Comparison of ENCODE assay signal across 32 mouse cellular contexts in genomic region chr10:128280943-128281342, GRCm38 (mm10). TPM values are rescaled to one million over a fixed set of nuclear protein-coding genes. Genes with fewer than 3 reads are reported as not detected.
DNase-seq lines count a peak whose midpoint lies in the region; ATAC-seq and TF ChIP-seq lines count a peak whose summit lies in the region.
"Had no signal": no experiment of that assay in that cellular context is flagged by ENCODE, and none has a peak within 500 bp of the region (broad histone marks: within the 10 kb centered on the region; RNA-seq: fewer than 3 reads in every experiment).

No protein-coding gene starts in this region.

- DNase-seq in kidney, adult 18-20 months, result peak; percentile 23
- no peak for DNase-seq in kidney, postnatal 10 days
- DNase-seq in kidney, postnatal 25 days, result peak; percentile 15 to 78
- no peak for DNase-seq in lung, adult 2 months
- no peak for DNase-seq in spleen, adult 12 weeks (ENCODE audit: low spot score)
- no peak for DNase-seq in left cerebral cortex, adult 11 months (ENCODE audit: low spot score)
- DNase-seq: adrenal gland, postnatal 14 days; cerebellum, adult 11 months; cerebellum, postnatal 10 days; gastrocnemius, postnatal 25 days; heart, adult 2 months; heart, postnatal 4 days; retina, postnatal 1 day; right cerebral cortex, postnatal 14 days; spleen, adult 18-20 months; thymus, adult 18-20 months; thymus, postnatal 25 days had no signal

- H3K4me1 ChIP-seq in intestine, postnatal 0 days (replicated peaks; ENCODE audit: control insufficient read depth, insufficient read depth, low read length), result no peaks in the 10 kb centered on the region
- no peaks in the 10 kb centered on the region for H3K4me1 ChIP-seq in lung, adult 2 months (ENCODE audit: control insufficient read depth, insufficient read depth, low read length)
- H3K4me1 ChIP-seq: heart, embryonic 12.5 days; hindbrain, embryonic 13.5 days; limb, embryonic 12.5 days; lung, embryonic 15.5 days; midbrain, embryonic 10.5 days; midbrain, embryonic 15.5 days; neural tube, embryonic 15.5 days had no signal

- ATAC-seq in intestine, postnatal 0 days, result peak; percentile 94
- ATAC-seq: CD4-positive, CD25-positive, alpha-beta regulatory T cell, adult 4 months; forebrain, embryonic 14.5 days; midbrain, embryonic 15.5 days had no signal

- H3K9ac ChIP-seq in intestine, postnatal 0 days (ENCODE audit: low read depth, low read length), result no peak overlapping the region; the same call in 1 of the 2 replicates
- H3K9ac ChIP-seq: heart, embryonic 12.5 days; hindbrain, embryonic 13.5 days; limb, embryonic 12.5 days; liver, embryonic 15.5 days; lung, embryonic 15.5 days; midbrain, embryonic 15.5 days; neural tube, embryonic 15.5 days had no signal

- H3K9me3 ChIP-seq in intestine, postnatal 0 days (ENCODE audit: control insufficient read depth), result no peaks in the 10 kb centered on the region
- H3K9me3 ChIP-seq: heart, embryonic 12.5 days; hindbrain, embryonic 13.5 days; limb, embryonic 12.5 days; liver, embryonic 15.5 days; lung, embryonic 15.5 days; midbrain, embryonic 10.5 days; midbrain, embryonic 15.5 days; neural tube, embryonic 15.5 days had no signal

- no peak for TF ChIP-seq CTCF in intestine, postnatal 0 days (IDR thresholded peaks at IDR 0.05; ENCODE audit: low read depth)
- no peak for TF ChIP-seq CTCF in lung, adult 2 months (IDR thresholded peaks at IDR 0.05; ENCODE audit: insufficient read depth, low read length)

- peak overlapping the region; percentile 38; the same call in 1 of the 2 replicates for H3K4me2 ChIP-seq in intestine, postnatal 0 days (replicated peaks; ENCODE audit: low read depth)
- H3K4me2 ChIP-seq: heart, embryonic 12.5 days; hindbrain, embryonic 13.5 days; limb, embryonic 12.5 days; liver, embryonic 15.5 days; lung, embryonic 15.5 days; midbrain, embryonic 15.5 days; neural tube, embryonic 15.5 days had no signal

- H3K27me3 ChIP-seq in intestine, postnatal 0 days (replicated peaks; ENCODE audit: control insufficient read depth, insufficient read depth, low read length), result no peaks in the 10 kb centered on the region
- H3K27me3 ChIP-seq: heart, embryonic 12.5 days; hindbrain, embryonic 13.5 days; limb, embryonic 12.5 days; liver, embryonic 15.5 days; lung, embryonic 15.5 days; midbrain, embryonic 15.5 days; neural tube, embryonic 15.5 days had no signal

- WGBS in intestine, postnatal 0 days, result 49% methylated on average over 6 of the region's 6 CpGs
- 82% methylated on average over 6 of the region's 6 CpGs for WGBS in lung, adult 2 months

- no peak overlapping the region for H3K4me3 ChIP-seq in intestine, postnatal 0 days (ENCODE audit: low read depth, low read length)
- no peak overlapping the region for H3K4me3 ChIP-seq in lung, adult 2 months (replicated peaks; ENCODE audit: extremely low read depth, low read depth, low read length)
- H3K4me3 ChIP-seq: heart, adult 2 months; heart, embryonic 12.5 days; hindbrain, embryonic 13.5 days; limb, embryonic 12.5 days; liver, embryonic 15.5 days; lung, embryonic 15.5 days; midbrain, embryonic 10.5 days; midbrain, embryonic 15.5 days; neural tube, embryonic 15.5 days had no signal

- no peak for TF ChIP-seq POLR2A in lung, adult 2 months (IDR thresholded peaks at IDR 0.05; ENCODE audit: borderline replicate concordance, extremely low read depth, low read depth, low read length)

- peak overlapping the region; percentile 83 for H3K27ac ChIP-seq in intestine, postnatal 0 days (ENCODE audit: low read depth, low read length)
- H3K27ac ChIP-seq: heart, adult 2 months; hindbrain, embryonic 13.5 days; limb, embryonic 12.5 days; liver, embryonic 15.5 days; lung, embryonic 15.5 days; midbrain, embryonic 10.5 days; midbrain, embryonic 15.5 days; neural tube, embryonic 15.5 days had no signal

- H3K36me3 ChIP-seq in intestine, postnatal 0 days (ENCODE audit: control insufficient read depth, insufficient read depth), result peaks cover 88% of the 10 kb centered on the region

RNA-seq across cellular contexts. Expression of gene Stat2, which starts 10.6 kb away (rescaled TPM):
- polyA plus RNA-seq in intestine, postnatal 0 days (2015; fragmentation: Nextera tagmentation; extraction: Ambion mirVana), result 23.2 and 26.7 TPM in 2 replicates
- 30.8 and 34.4 TPM in 2 replicates for polyA plus RNA-seq in lung, adult 2 months (2012; rRNA removed)

RNA-seq across cellular contexts. Expression of gene Apof, which starts 12.5 kb away (rescaled TPM):
- polyA plus RNA-seq in intestine, postnatal 0 days (2015; fragmentation: Nextera tagmentation; extraction: Ambion mirVana), result 0.12 TPM in 2 replicates
- 0.32 and 0.75 TPM in 2 replicates for polyA plus RNA-seq in lung, adult 2 months (2012; rRNA removed)
- polyA plus RNA-seq: CD4-positive, CD25-positive, alpha-beta regulatory T cell, adult 4 months; embryonic facial prominence, embryonic 11.5 days; forebrain, embryonic 14.5 days; heart, adult 2 months; heart, postnatal 0 days; hindbrain, embryonic 13.5 days; limb, embryonic 12.5 days; midbrain, embryonic 10.5 days; midbrain, embryonic 15.5 days; neural tube, embryonic 15.5 days had no signal

RNA-seq across cellular contexts. Expression of gene Il23a, which starts 17.6 kb away (rescaled TPM):
- 0.22 and 0.46 TPM in 2 replicates for polyA plus RNA-seq in intestine, postnatal 0 days (2015; fragmentation: Nextera tagmentation; extraction: Ambion mirVana)
- polyA plus RNA-seq in lung, adult 2 months (2012; rRNA removed), result 0.08 TPM in 1 of 2 replicates, not detected in the other
- polyA plus RNA-seq: CD4-positive, CD25-positive, alpha-beta regulatory T cell, adult 4 months; embryonic facial prominence, embryonic 11.5 days; forebrain, embryonic 14.5 days; heart, adult 2 months; liver, adult 2 months; liver, embryonic 15.5 days; midbrain, embryonic 10.5 days; midbrain, embryonic 15.5 days had no signal

RNA-seq across cellular contexts. Expression of gene Pan2, which starts 22.2 kb away (rescaled TPM):
- polyA plus RNA-seq in intestine, postnatal 0 days (2015; fragmentation: Nextera tagmentation; extraction: Ambion mirVana), result 11.5 and 14.0 TPM in 2 replicates
- polyA plus RNA-seq in lung, adult 2 months (2012; rRNA removed), result 22.8 and 30.7 TPM in 2 replicates

RNA-seq across cellular contexts. Expression of gene Apon, which starts 27.0 kb away (rescaled TPM):
- not detected in 2 replicates for polyA plus RNA-seq in intestine, postnatal 0 days (2015; fragmentation: Nextera tagmentation; extraction: Ambion mirVana)
- 0.08 and 0.27 TPM in 2 replicates for polyA plus RNA-seq in lung, adult 2 months (2012; rRNA removed)
- polyA plus RNA-seq: CD4-positive, CD25-positive, alpha-beta regulatory T cell, adult 4 months; forebrain, embryonic 14.5 days; frontal cortex, adult 2 months; heart, adult 2 months; heart, postnatal 0 days; midbrain, embryonic 15.5 days; neural tube, embryonic 15.5 days had no signal

Comparison
In these comparisons a context has a peak if more than half of its experiments do, and no peak if none do; other contexts are left out.
1. DNase-seq: peak in kidney, adult 18-20 months (single experiment) and kidney, postnatal 25 days (2 of 2); none in kidney, postnatal 10 days (single experiment), lung, adult 2 months (single experiment), spleen, adult 12 weeks (single experiment) and left cerebral cortex, adult 11 months (single experiment).